Mouse (Mus musculus): ENCODE results near the gene Plcb1.
"Not testable (repeated sequence)": the region's sequence is repeated elsewhere in the genome, so short reads cannot be mapped to it uniquely, and the experiment has no call there.

Plcb1 gene

DNA sequence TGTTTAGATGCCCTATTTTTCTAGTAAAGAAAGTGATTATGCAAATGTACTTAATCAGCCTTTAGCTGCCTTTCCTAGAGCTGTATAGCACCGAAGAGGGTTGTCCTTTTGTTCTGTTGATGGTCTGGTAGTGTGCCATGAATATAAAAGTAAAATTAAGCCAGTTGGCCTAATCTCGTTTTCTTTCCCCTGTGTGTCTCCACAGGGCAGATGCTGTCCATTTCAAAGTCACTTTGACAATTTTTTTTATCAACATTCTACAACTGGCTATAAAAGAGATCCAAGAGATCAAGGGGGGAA, 520.6 kb downstream of the Plcb1 start:
- DNase-seq (ENCODE audit: low spot score in 2 of 2) = no peak

DNA sequence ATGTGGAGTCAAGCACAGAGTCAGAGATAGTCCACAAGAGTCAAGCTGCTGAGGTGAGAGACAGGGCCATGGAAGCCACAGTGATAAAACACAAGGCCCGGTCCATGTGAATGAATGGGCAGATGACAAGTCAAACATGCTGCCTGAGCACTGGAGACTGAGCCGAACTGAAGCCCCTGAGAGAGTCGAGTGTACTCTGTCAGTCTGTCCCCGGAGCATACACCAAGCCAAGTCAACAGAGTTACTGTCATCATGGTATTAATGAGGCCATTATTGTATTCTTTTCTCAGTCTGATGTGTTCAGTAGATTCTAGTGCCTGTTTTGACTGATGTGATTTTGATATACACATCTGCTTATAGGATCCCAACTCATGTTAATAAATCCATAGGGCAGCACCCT, 521.9 kb downstream of the Plcb1 start:
- DNase-seq (ENCODE audit: low spot score in 2 of 2) = no peak

DNA sequence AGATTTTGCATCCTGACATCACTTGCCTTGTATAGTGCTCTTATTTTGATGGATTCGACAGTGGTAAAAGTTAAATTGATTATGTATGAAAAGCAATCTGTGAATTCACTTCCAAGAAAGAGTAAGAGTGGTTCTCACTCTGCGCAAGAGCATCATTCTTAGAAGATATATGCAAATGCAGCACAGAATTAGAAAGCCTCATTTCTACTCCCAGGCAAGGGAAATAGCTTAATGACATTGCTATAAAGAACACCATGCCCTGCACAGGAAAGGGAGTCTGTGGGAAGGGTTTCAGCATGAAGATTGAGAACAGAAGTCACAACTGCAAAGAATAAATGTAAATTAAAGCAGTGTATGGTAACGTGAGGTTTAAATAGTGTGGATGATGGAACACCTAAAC, 530.1 kb downstream of the Plcb1 start:
- no peak for DNase-seq (ENCODE audit: low spot score in 2 of 2)

- no peak for DNase-seq (ENCODE audit: low spot score in 2 of 2)
Measured at GRCm38 (mm10) chr2:135318136-135318535, 532.3 kb downstream of the Plcb1 start.

- no peak for DNase-seq (ENCODE audit: low spot score in 2 of 2)
Measured at GRCm38 (mm10) chr2:135323276-135323954, 537.5 kb downstream of the Plcb1 start.

DNA sequence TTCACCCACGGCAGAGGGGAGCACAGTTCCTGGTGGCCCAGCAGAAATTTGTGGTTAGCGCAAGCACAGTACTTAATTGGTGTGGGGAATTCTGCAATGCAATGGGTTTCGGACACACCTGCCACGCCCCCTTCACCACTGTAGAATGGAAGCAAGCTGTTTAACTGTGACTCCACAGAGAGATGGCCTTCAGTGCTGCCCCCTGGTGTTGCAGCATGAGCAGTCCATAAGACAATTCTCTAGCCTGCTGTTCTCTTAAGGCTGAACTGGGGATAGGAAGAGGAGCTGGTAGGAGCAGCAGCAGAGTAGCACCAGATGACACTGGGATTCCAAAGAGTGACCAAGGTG, 538.1 kb downstream of the Plcb1 start:
- peak; percentile 49 to 65 for DNase-seq (ENCODE audit: low spot score in 2 of 2)

GRCm38 (mm10) chr2:135328756-135329155, 542.9 kb downstream of the Plcb1 start:
- DNase-seq (ENCODE audit: low spot score in 2 of 2) = no peak

DNA sequence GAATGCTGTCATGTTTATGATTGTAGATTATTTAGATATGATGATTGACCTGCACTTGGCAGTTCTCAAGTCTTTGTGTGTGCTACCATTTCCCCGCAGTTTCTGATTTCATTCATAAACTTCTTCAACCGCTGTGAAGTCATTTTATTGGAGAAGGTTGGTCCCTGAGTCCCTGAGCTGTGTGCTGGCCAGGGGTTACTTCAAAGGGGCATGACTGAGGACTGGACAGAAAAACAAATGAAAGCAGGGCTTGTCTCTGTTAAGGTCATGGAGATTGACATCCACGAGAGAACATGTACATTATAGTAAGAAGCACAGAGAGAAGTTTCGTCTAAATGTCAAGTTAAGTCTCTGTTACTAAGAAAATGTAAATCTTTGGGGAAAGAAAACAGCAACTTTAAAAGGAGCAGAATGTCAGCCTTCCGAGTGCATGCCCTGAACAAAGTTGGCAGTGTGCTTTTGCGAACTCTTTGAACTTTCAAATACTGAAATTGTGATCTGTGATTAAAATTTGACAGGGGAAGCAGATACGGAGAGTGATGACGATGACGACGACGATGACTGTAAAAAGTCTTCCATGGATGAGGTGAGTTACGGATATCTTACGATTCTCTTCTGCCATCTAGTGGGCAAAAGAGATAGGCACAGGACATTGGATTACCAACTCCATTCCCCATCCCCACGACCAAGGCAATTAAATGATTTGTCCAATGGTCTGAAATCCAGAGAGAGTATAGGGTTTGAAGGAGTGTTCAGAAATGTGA, 544.1 kb downstream of the Plcb1 start:
- DNase-seq (ENCODE audit: low spot score in 2 of 2) = peak in 1 of 2 experiments; percentile 10

DNA sequence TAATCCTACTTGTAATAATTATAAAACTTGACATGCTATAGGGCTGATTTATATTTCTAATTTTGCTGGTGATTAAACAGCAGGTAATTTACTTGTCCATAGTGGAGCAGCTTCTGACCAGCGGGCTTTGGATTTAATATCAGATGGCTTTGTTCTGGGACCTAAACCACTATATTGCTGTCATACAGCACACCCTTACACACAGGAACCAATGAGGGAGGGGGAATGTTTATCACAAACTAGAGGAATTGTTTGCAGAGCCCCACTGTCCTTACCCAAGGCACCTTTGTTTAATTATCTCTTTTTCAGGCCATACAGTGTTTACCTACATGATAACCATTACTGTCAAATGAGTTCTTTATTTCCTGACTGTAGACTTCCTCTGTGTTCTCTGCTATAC, 546.0 kb downstream of the Plcb1 start:
- no peak for DNase-seq (ENCODE audit: low spot score in 2 of 2)

- DNase-seq (ENCODE audit: low spot score in 2 of 2) = no peak
Measured at GRCm38 (mm10) chr2:135356311-135356710, 570.4 kb downstream of the Plcb1 start.

- no peak for DNase-seq (ENCODE audit: low spot score in 2 of 2)
Measured at GRCm38 (mm10) chr2:135361798-135362197, 575.9 kb downstream of the Plcb1 start.

GRCm38 (mm10) chr2:135362948-135363347, 577.1 kb downstream of the Plcb1 start:
- DNase-seq (ENCODE audit: low spot score in 2 of 2) = no peak

GRCm38 (mm10) chr2:135370259-135370835, 584.5 kb downstream of the Plcb1 start:
- no peak for DNase-seq (ENCODE audit: low spot score in 2 of 2)

DNA sequence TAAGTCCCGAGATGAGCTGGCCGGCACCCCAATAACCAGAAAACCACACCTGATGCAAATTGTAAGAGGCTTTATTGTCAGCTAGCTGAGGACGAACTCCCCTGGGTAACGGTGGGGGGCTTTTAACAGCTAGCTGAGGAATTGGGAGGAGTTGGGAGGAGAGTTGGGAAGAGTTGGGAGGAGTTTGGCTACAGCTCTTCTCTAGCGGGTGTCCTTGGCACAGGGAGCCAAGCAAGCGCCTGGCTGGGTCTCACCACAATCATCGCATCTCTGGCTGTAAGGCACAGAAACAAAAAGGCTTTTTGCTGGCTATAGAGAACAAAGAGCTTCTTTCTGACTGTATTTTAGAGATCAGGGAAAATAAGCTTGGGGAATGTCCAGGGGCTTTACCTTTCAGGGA, 594.9 kb downstream of the Plcb1 start:
- not testable (repeated sequence) for DNase-seq (ENCODE audit: low spot score in 2 of 2)

DNA sequence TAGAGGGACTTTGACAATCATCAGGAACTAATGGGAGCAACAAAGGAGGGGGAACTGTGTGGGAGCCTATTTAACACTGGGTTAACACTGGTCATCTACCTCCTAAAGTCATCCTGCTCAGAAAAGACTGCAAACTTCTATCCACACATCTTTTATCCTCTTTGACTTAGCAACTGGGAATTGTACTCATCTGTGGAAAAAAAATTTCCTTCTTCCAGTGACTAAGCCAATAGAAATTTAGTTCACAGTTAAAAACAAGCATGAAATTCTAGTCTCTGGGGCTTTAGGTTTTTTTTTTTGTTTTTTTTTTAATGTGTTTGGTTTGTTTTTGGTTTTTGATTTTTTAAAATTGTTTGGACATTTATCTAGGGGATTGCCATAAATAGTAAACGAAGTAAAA, 595.5 kb downstream of the Plcb1 start:
- no peak for DNase-seq (ENCODE audit: low spot score in 2 of 2)

GRCm38 (mm10) chr2:135387990-135388389, 602.1 kb downstream of the Plcb1 start:
- no peak for DNase-seq (ENCODE audit: low spot score in 2 of 2)

- no peak for DNase-seq (ENCODE audit: low spot score in 2 of 2)
Measured at GRCm38 (mm10) chr2:135394698-135395097, 608.8 kb downstream of the Plcb1 start.

DNA sequence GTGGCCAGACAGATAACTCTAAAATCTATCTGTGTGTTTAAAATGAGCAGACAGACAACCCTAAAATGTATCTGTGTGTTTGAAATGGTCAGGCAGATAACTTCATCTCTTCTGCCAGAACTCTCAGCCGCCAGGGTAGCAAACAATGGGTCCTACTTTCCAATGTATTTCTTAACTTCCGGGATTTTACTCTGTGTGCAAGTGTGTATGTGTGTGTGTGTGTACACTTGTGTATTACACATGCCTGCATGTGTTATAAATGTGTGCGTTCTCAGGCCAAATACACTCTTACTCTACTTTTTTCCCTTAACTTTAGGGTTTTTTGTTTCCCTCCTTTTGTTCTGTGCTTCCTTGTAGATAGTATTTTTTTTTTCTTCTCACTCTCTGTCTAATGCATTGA, 610.5 kb downstream of the Plcb1 start:
- no peak for DNase-seq (ENCODE audit: low spot score in 2 of 2)

- DNase-seq (ENCODE audit: low spot score in 2 of 2) = no peak
Measured at GRCm38 (mm10) chr2:135397970-135398369, 612.1 kb downstream of the Plcb1 start.

GRCm38 (mm10) chr2:135399760-135400159, 613.9 kb downstream of the Plcb1 start:
- no peak for DNase-seq (ENCODE audit: low spot score in 2 of 2)

DNA sequence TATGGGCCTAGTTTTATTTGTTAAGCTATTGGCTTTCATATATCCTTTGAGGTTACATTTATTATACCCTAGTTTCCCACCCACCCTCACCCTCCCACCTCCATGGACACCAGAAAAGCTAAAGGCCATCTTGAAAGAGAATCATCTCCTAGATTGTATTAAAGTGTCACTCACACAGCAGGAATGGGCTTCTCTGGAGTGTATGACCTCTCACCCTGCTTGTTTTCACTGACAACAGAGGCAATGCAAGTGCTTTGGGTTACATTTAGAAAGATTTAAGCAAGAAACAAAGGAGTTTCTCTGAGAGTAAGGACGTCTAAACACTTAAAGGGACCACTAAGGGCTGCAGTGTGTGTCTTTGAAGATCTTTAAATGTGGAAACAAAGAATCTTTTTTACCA, 617.0 kb downstream of the Plcb1 start:
- DNase-seq (ENCODE audit: low spot score in 2 of 2) = no peak

DNA sequence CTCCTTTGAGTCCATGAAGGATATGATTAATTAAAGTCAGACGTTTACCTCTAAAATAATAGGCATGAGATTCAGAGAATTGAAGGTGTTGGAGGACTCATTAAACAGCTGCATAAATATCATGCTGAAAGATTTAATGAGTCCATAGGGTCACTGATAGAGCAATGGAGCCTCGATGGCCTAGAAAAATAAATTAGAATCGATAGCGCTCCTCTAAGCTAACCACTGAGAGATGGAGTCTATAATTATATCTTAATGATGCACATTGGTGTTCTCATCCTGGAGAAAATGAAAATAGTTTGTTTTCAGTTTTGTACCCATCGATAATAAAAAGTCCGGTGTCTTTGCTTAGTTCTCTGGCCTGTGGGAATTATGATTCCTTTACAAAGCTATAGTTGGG, 617.5 kb downstream of the Plcb1 start:
- no peak for DNase-seq (ENCODE audit: low spot score in 2 of 2)

- no peak for DNase-seq (ENCODE audit: low spot score in 2 of 2)
Measured at GRCm38 (mm10) chr2:135404095-135404494, 618.2 kb downstream of the Plcb1 start.

All from frontal cortex, postnatal 25 days (tissue).